Mouse (Mus musculus): Measurements from ENCODE around the gene Rft1.

GRCm38 (mm10) chr14:30690685-30691084 lies 36.5 kb downstream of the Rft1 start:
- TF ChIP-seq CTCF (IDR thresholded peaks at IDR 0.05; ENCODE audit: insufficient read depth, low read length) (no peak), POLR2A (IDR thresholded peaks at IDR 0.05; ENCODE audit: borderline replicate concordance, extremely low read depth, low read depth, low read length) (no peak)
